Mouse (Mus musculus) E14TG2a.4 (cell line): ENCODE measurements at regions not wholly inside any gene's neighbourhood (a gene's known extent, or its start where the extent isn't known, plus 50 kb on each side); places are given as distances from the start of the nearest gene placed in this dataset.

Experiments
- H3K27me3 ChIP-seq: 2 replicates; pipeline ENCODE4 v1.6.1; 2014; ENCODE audit warnings: low read length, control low read depth; ENCODE audit not compliant: insufficient read depth
- H3K36me3 ChIP-seq: 2 replicates; pipeline ENCODE4 v1.6.1; 2014; ENCODE audit warnings: low read length, control low read depth; ENCODE audit not compliant: insufficient read depth
- H3K4me1 ChIP-seq: replicated peaks from 2 replicates; pipeline ENCODE4 v1.6.1; 2014; ENCODE audit warnings: low read depth, low read length, control low read depth
- H3K4me3 ChIP-seq: replicated peaks from 2 replicates; pipeline ENCODE4 v1.5.1; 2014; ENCODE audit warnings: mild to moderate bottlenecking, low read length
- H3K9me3 ChIP-seq: 2 replicates; pipeline ENCODE4 v1.6.1; 2014; ENCODE audit warnings: low read length, control low read depth
- CTCF ChIP-seq: conservative IDR thresholded peaks from 2 replicates; pipeline ENCODE4 v1.5.1; 2014; ENCODE audit warnings: low read length
- NANOG ChIP-seq: IDR thresholded peaks from 2 replicates; pipeline ENCODE4 v1.6.1; 2014; ENCODE audit warnings: borderline replicate concordance, low read length, mixed read lengths
- POU5F1 ChIP-seq: IDR thresholded peaks from 2 replicates; pipeline ENCODE4 v1.6.1; 2014; ENCODE audit warnings: low read length, borderline replicate concordance

DNA sequence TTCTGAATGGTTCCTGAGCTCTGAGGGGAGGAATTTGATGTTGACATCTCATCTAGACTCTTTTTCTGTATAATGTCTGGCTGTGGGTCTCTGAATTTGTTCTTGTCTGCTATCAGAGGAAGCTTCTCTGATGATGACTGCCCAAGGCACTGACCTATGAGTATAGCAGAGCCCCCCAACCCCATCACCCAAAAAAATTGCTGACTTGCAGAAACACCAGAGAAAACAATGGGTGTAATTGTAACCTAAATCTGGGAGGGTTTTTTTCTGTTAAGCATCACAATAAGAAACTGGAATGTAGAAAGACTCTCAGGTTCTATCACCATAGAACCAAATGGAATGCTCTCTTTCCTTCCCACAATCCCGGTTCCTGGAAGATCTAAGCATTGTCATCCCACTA, 50.2 kb upstream of the Phf3 start:
- peaks cover 5% of the 10 kb centered on the region; the same call in 1 of the 2 replicates for H3K4me1 ChIP-seq
- H3K36me3 ChIP-seq, result no peaks in the 10 kb centered on the region
- TF ChIP-seq POU5F1, result no peak
- TF ChIP-seq NANOG, result no peak
- no peak for TF ChIP-seq CTCF

More for the DNA sequence above, 50.2 kb upstream of the Phf3 start:
- peaks cover 54% of the 10 kb centered on the region for H3K9me3 ChIP-seq
- H3K4me3 ChIP-seq, result no peak overlapping the region
- no peaks in the 10 kb centered on the region for H3K27me3 ChIP-seq
